Mouse (Mus musculus): ENCODE measurements around the gene Top1. TPM values are rescaled to one million over a fixed set of nuclear protein-coding genes. Genes with fewer than 3 reads are reported as not detected.

Gene Top1
- polyA plus RNA-seq, 1 experiment: 21.5 TPM

- Histone ChIP-seq H3K27me3 (ENCODE audit: control insufficient read depth, insufficient read depth, insufficient read length) (no peaks in the 10 kb centered on the region), H3K4me3 (ENCODE audit: insufficient read depth, poor library complexity, severe bottlenecking) (no peak overlapping the region), H3ac (ENCODE audit: control insufficient read depth, insufficient read length, low read depth) (no peak overlapping the region), H3K36me3 (ENCODE audit: control insufficient read depth, insufficient read depth) (no peaks in the 10 kb centered on the region), H3K79me2 (ENCODE audit: control insufficient read depth, insufficient read depth) (no peaks in the 10 kb centered on the region), H3K79me3 (ENCODE audit: low read depth) (no peaks in the 10 kb centered on the region)
- TF ChIP-seq CEBPB (IDR thresholded peaks at IDR 0.05; ENCODE audit: low read depth) (no peak), FOSL1 (IDR thresholded peaks at IDR 0.05; ENCODE audit: insufficient read depth, low read length, poor library complexity, severe bottlenecking) (no peak), MYOG (IDR thresholded peaks at IDR 0.05; ENCODE audit: control insufficient read depth, extremely low read depth, insufficient read length) (no peak), MAX (IDR thresholded peaks at IDR 0.05) (no peak), CTCF (IDR thresholded peaks at IDR 0.05; ENCODE audit: control insufficient read depth, insufficient read depth, insufficient read length) (no peak), MYOD1 (IDR thresholded peaks at IDR 0.05; ENCODE audit: control insufficient read depth, insufficient read length, low read depth) (no peak), USF1 (IDR thresholded peaks at IDR 0.05; ENCODE audit: low read depth) (no peak)
Observed at GRCm38 (mm10) chr2:160620279-160620963, 25.3 kb upstream of the Top1 start.

GRCm38 (mm10) chr2:160621001-160621448 is 24.7 kb upstream of the Top1 start:
- no peak overlapping the region for H3ac ChIP-seq (ENCODE audit: control insufficient read depth, insufficient read length, low read depth)
- no peaks in the 10 kb centered on the region for H3K27me3 ChIP-seq (ENCODE audit: control insufficient read depth, insufficient read depth, insufficient read length)
- H3K79me3 ChIP-seq (ENCODE audit: low read depth): no peaks in the 10 kb centered on the region
- TF ChIP-seq CEBPB (IDR thresholded peaks at IDR 0.05; ENCODE audit: low read depth) (no peak), MYOD1 (IDR thresholded peaks at IDR 0.05; ENCODE audit: control insufficient read depth, insufficient read length, low read depth) (peak; percentile 80)
- H3K36me3 ChIP-seq (ENCODE audit: control insufficient read depth, insufficient read depth): no peaks in the 10 kb centered on the region
- no peaks in the 10 kb centered on the region for H3K79me2 ChIP-seq (ENCODE audit: control insufficient read depth, insufficient read depth)
- H3K4me3 ChIP-seq (ENCODE audit: insufficient read depth, poor library complexity, severe bottlenecking): no peak overlapping the region

- Histone ChIP-seq H3K79me2 (ENCODE audit: control insufficient read depth, insufficient read depth) (no peaks in the 10 kb centered on the region), H3K27me3 (ENCODE audit: control insufficient read depth, insufficient read depth, insufficient read length) (no peaks in the 10 kb centered on the region), H3K79me3 (ENCODE audit: low read depth) (no peaks in the 10 kb centered on the region), H3ac (ENCODE audit: control insufficient read depth, insufficient read length, low read depth) (no peak overlapping the region), H3K4me3 (ENCODE audit: insufficient read depth, poor library complexity, severe bottlenecking) (no peak overlapping the region), H3K36me3 (ENCODE audit: control insufficient read depth, insufficient read depth) (no peaks in the 10 kb centered on the region)
- no peak for TF ChIP-seq CTCF (IDR thresholded peaks at IDR 0.05; ENCODE audit: control insufficient read depth, insufficient read depth, insufficient read length)
- TF ChIP-seq CEBPB (IDR thresholded peaks at IDR 0.05; ENCODE audit: low read depth): no peak
Observed at GRCm38 (mm10) chr2:160621661-160622211, 24.0 kb upstream of the Top1 start.

GRCm38 (mm10) chr2:160622646-160623045 is 23.0 kb upstream of the Top1 start:
- no peaks in the 10 kb centered on the region for H3K79me3 ChIP-seq (ENCODE audit: low read depth)
- H3K36me3 ChIP-seq (ENCODE audit: control insufficient read depth, insufficient read depth): no peaks in the 10 kb centered on the region
- no peaks in the 10 kb centered on the region for H3K27me3 ChIP-seq (ENCODE audit: control insufficient read depth, insufficient read depth, insufficient read length)
- H3K4me3 ChIP-seq (ENCODE audit: insufficient read depth, poor library complexity, severe bottlenecking): no peak overlapping the region
- H3K79me2 ChIP-seq (ENCODE audit: control insufficient read depth, insufficient read depth): no peaks in the 10 kb centered on the region
- no peak overlapping the region for H3ac ChIP-seq (ENCODE audit: control insufficient read depth, insufficient read length, low read depth)
- TF ChIP-seq FOSL1 (IDR thresholded peaks at IDR 0.05; ENCODE audit: insufficient read depth, low read length, poor library complexity, severe bottlenecking) (no peak), MYOG (IDR thresholded peaks at IDR 0.05; ENCODE audit: control insufficient read depth, extremely low read depth, insufficient read length) (no peak), CTCF (IDR thresholded peaks at IDR 0.05; ENCODE audit: control insufficient read depth, insufficient read depth, insufficient read length) (no peak), CEBPB (IDR thresholded peaks at IDR 0.05; ENCODE audit: low read depth) (no peak), MAX (IDR thresholded peaks at IDR 0.05) (no peak), USF1 (IDR thresholded peaks at IDR 0.05; ENCODE audit: low read depth) (no peak), MYOD1 (IDR thresholded peaks at IDR 0.05; ENCODE audit: control insufficient read depth, insufficient read length, low read depth) (no peak)

DNA sequence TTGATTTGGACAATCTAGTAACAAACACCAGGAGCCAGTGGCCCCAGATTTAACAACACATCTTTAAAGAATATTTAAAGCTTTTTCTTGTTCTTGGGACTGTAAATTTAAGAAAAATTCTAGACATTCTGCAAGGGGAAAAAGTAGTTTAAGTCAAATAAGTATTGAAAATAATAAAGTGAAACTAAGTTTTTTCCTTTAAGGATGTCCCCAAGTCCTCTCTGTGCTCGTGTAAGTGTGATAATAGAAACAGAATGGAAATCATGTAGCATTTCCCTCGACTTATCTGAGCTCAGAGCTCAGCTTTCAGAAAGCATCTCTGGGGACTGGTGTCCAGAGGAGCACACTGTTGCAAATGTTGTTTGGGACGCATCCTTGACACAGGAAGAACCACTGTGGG is 21.9 kb upstream of the Top1 start:
- no peak overlapping the region for H3K4me3 ChIP-seq (ENCODE audit: insufficient read depth, poor library complexity, severe bottlenecking)
- no peak overlapping the region for H3ac ChIP-seq (ENCODE audit: control insufficient read depth, insufficient read length, low read depth)
- no peaks in the 10 kb centered on the region for H3K79me3 ChIP-seq (ENCODE audit: low read depth)
- no peaks in the 10 kb centered on the region for H3K79me2 ChIP-seq (ENCODE audit: control insufficient read depth, insufficient read depth)
- H3K36me3 ChIP-seq (ENCODE audit: control insufficient read depth, insufficient read depth): no peaks in the 10 kb centered on the region
- TF ChIP-seq FOSL1 (IDR thresholded peaks at IDR 0.05; ENCODE audit: insufficient read depth, low read length, poor library complexity, severe bottlenecking) (no peak), MAX (IDR thresholded peaks at IDR 0.05) (no peak), MYOD1 (IDR thresholded peaks at IDR 0.05; ENCODE audit: control insufficient read depth, insufficient read length, low read depth) (no peak), CTCF (IDR thresholded peaks at IDR 0.05; ENCODE audit: control insufficient read depth, insufficient read depth, insufficient read length) (no peak), CEBPB (IDR thresholded peaks at IDR 0.05; ENCODE audit: low read depth) (no peak), MYOG (IDR thresholded peaks at IDR 0.05; ENCODE audit: control insufficient read depth, extremely low read depth, insufficient read length) (no peak), USF1 (IDR thresholded peaks at IDR 0.05; ENCODE audit: low read depth) (no peak)
- no peaks in the 10 kb centered on the region for H3K27me3 ChIP-seq (ENCODE audit: control insufficient read depth, insufficient read depth, insufficient read length)
